Mouse (Mus musculus) liver, adult 2 months (tissue): ENCODE results near the gene Spag5.

Experiments
- CTCF ChIP-seq: fragments of 200-500 bp; IDR thresholded peaks from 2 replicates; pipeline ENCODE4 v1.5.1; 2011; ENCODE audit warnings: low read depth, low read length, control low read depth
- POLR2A ChIP-seq: fragments of 200-500 bp; IDR thresholded peaks from 2 replicates; pipeline ENCODE4 v1.6.1; 2011; ENCODE audit warnings: low read length, control low read depth; ENCODE audit not compliant: insufficient read depth; ENCODE audit errors: extremely low read depth

- no peak for TF ChIP-seq CTCF
- TF ChIP-seq POLR2A: no peak
Observed at GRCm38 (mm10) chr11:78364103-78364502, 62.8 kb downstream of the Spag5 start.
